Mouse (Mus musculus) thymus, adult 2 months (tissue): ENCODE measurements around the gene Tead2.

ENCODE experiments used
- CTCF ChIP-seq: fragments of 200-500 bp; IDR thresholded peaks from 2 replicates; pipeline ENCODE4 v1.5.1; 2012; ENCODE audit warnings: mild to moderate bottlenecking, control low read depth, low read length, moderate library complexity, borderline replicate concordance; ENCODE audit not compliant: control insufficient read depth, poor library complexity, insufficient read depth; ENCODE audit errors: extremely low read depth
- POLR2A ChIP-seq: fragments of 200-500 bp; IDR thresholded peaks from 2 replicates; pipeline ENCODE4 v1.6.1; 2012; ENCODE audit warnings: mild to moderate bottlenecking, low read length, control low read depth, moderate library complexity; ENCODE audit not compliant: control insufficient read depth, poor library complexity, insufficient read depth; ENCODE audit errors: extremely low read depth

DNA sequence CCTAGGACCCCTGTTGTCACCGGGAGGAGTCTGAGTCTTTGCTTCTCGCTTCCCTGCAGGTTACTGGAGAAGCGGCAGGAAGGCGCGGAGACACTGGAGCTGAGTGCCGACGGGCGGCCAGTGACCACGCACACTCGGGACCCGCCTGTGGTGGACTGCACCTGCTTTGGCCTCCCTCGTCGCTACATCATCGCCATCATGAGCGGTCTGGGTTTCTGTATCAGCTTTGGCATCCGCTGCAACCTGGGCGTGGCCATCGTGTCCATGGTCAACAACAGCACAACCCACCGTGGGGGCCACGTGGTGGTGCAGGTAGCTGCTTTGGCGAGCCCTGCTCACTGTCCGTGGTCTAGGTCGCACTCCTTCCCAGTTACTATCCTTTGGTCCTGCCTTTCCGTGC is 46.9 kb upstream of the Tead2 start:
- TF ChIP-seq POLR2A (no peak), CTCF (no peak)
